Mouse (Mus musculus) heart, postnatal 4 days (tissue): ENCODE measurements around the gene Fam181a. TPM values are rescaled to one million over a fixed set of nuclear protein-coding genes. Genes with fewer than 3 reads are reported as not detected.

Experiments
- DNase-seq: peaks from one replicate; pipeline ENCODE4 v3.0.0; 2021
- total RNA-seq, 2 experiments: library from RNA; stranded (reverse); gene quantifications; 2 replicates each; pipeline ENCODE4 v1.2.3; 2021

Fam181a gene
- total RNA-seq, 2 experiments from 2014 or later = not detected

GRCm38 (mm10) chr12:103358951-103359801 is 48.4 kb downstream of the Fam181a start:
- no peak for DNase-seq

- no peak for DNase-seq
Measured at GRCm38 (mm10) chr12:103360812-103361211, 50.0 kb downstream of the Fam181a start.

- no peak for DNase-seq
Measured at GRCm38 (mm10) chr12:103361539-103362307, 50.9 kb downstream of the Fam181a start.

- no peak for DNase-seq
Measured at GRCm38 (mm10) chr12:103362336-103362735, 51.6 kb downstream of the Fam181a start.

Other genes with a start within 250 kb of the Fam181a start
- under 1 TPM; 0.62 to 0.65 TPM for gene Prima1, start 68.8 kb upstream of the Fam181a start, total RNA-seq
- gene Asb2, start 45.0 kb downstream of the Fam181a start, total RNA-seq = 100 to 1,000 TPM; 330 to 353 TPM
- 1 to 10 TPM; 3.7 to 4.2 TPM for gene Otub2, start 77.7 kb downstream of the Fam181a start, total RNA-seq
- 1 to 10 TPM; 2.5 to 3.3 TPM for gene 9330161L09Rik, start 96.8 kb downstream of the Fam181a start, total RNA-seq
- 10 to 100 TPM; 81.7 to 85.4 TPM for gene Ddx24, start 114.9 kb downstream of the Fam181a start, total RNA-seq
- gene Ifi27, start 123.2 kb downstream of the Fam181a start, total RNA-seq = 10 to 100 TPM; 42.7 to 45.6 TPM
- 1 to 10 TPM; 6.6 to 8.9 TPM for gene Ifi27l2a, start 132.7 kb downstream of the Fam181a start, total RNA-seq
- not detected for gene Ifi27l2b, start 146.2 kb downstream of the Fam181a start, total RNA-seq
- gene Ppp4r4, start 221.3 kb downstream of the Fam181a start, total RNA-seq = under 1 TPM; 0.29 to 0.33 TPM